Mouse (Mus musculus): Measurements from ENCODE around the gene Ndufv2.
"Not testable (repeated sequence)": the region's sequence is repeated elsewhere in the genome, so short reads cannot be mapped to it uniquely, and the experiment has no call there.

GRCm38 (mm10) chr17:66043679-66044078 lies 57.7 kb downstream of the Ndufv2 start:
- TF ChIP-seq CTCF (IDR thresholded peaks at IDR 0.05; ENCODE audit: low read depth, low read length); POLR2A (IDR thresholded peaks at IDR 0.05; ENCODE audit: borderline replicate concordance, low read depth, low read length): not testable (repeated sequence)
